Mouse (Mus musculus): ENCODE measurements at regions not wholly inside any gene's neighbourhood (a gene's known extent, or its start where the extent isn't known, plus 50 kb on each side); places are given as distances from the start of the nearest gene placed in this dataset.

- TF ChIP-seq GATA1 (IDR thresholded peaks at IDR 0.05; ENCODE audit: borderline replicate concordance, low read length) (no peak), FLI1 (IDR thresholded peaks at IDR 0.05; ENCODE audit: low read length) (no peak)
Measured at GRCm38 (mm10) chr13:55990186-55990585, 146.0 kb downstream of the H2afy start.

All from megakaryocyte, embryonic 14.5 days (primary cell).